Mouse (Mus musculus) heart, adult 18-20 months (tissue): ENCODE data around the gene Zfp59. TPM values are rescaled to one million over a fixed set of nuclear protein-coding genes. Genes with fewer than 3 reads are reported as not detected.
"Not testable (repeated sequence)": the region's sequence is repeated elsewhere in the genome, so short reads cannot be mapped to it uniquely, and the experiment has no call there.

ENCODE experiments used
- DNase-seq, 2 experiments: peaks; one replicate each; pipeline ENCODE4 v3.0.0; 2021 to 2022; ENCODE audit warnings: mixed read lengths in 1 of 2
- long read RNA-seq, 2 experiments: library from polyadenylated mRNA; stranded (forward); transcript quantifications; one replicate each; pipeline ENCODE4 v2.0.0; 2021
- total RNA-seq, 2 experiments: library from RNA; stranded (reverse); gene quantifications; 2 replicates each; pipeline ENCODE4 v1.2.3; 2021

Zfp59 gene
- total RNA-seq: 1 to 10 TPM; 2.5 to 2.7 TPM
- long read RNA-seq, experiment 1, partial matches to known transcripts: 0 of 2 reads
- long read RNA-seq, experiment 1, other reads (novel, unspliced or antisense): 0 of 2 reads
- long read RNA-seq, experiment 2, partial matches to known transcripts: 0 of 1 reads
- long read RNA-seq, experiment 2, other reads (novel, unspliced or antisense): 0 of 1 reads

DNA sequence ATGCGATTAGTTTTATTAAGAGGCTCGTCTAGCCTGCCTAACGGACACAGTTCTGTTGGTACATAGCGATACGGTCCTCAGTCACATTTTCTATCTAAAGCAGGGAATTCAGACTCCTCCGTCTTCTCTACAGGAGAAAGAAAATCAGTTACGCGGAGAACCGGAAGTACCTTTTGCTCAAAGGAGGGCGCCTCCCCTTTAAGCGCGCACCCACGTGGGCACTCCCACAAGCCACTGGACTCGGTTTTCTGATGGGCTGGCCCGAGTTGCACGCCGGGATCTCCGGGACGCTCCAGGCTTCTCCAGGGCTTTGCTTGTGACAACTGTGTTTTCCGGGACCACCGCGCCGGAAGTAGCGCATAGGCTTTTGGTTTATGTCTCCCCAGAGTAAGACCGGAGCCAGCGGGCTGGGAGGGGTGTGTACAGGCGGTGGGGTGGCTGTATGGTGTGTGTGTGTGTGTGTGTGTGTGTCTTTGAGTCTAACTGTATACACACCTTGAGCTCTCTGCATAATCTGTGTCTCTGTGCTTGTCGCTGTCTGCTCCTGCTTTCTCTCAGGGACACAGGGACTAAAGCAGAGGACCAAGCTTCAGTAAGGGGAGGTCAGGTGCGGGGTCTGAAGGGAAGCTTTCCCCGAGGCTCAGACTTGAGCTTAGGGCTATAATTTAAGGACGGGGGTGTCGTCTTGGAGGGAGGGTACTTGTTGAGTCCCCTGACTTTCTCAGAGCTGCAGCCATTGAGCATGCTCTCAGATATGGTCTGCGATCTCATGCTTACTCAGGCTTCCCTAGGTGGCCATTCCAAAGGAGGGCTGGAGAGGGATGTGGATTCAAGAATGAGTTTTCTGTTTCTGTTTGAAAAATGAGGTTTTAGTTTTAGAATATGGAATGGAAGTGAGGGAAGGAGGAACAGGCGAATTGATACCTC, at the start of gene Zfp59:
Zfp59 (plus strand) TSS at position 285 of the 927 bp plus-strand sequence.
- peak; percentile 89 to 92 for DNase-seq

GRCm38 (mm10) chr7:27789306-27789705, 49.1 kb upstream of the Zfp59 start:
- DNase-seq: no peak

DNA sequence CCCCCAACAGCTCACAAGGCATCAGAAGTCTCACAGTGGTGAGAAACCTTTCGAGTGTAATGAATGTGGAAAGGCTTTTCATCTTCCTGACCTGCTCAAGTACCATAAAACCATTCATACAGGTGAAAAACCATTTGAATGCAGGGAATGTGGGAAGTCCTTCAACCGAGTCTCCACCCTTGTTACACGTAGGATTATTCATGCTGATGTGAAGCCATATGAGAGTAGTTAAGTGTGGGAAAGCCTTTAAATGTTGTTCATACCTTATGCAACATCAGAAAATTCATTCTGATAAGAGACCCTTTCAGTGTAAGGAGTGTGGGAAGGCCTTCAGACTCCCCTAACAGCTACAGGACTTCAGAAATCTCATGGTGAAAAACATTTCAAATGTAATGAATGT, 44.5 kb upstream of the Zfp59 start:
- DNase-seq: not testable (repeated sequence)

DNA sequence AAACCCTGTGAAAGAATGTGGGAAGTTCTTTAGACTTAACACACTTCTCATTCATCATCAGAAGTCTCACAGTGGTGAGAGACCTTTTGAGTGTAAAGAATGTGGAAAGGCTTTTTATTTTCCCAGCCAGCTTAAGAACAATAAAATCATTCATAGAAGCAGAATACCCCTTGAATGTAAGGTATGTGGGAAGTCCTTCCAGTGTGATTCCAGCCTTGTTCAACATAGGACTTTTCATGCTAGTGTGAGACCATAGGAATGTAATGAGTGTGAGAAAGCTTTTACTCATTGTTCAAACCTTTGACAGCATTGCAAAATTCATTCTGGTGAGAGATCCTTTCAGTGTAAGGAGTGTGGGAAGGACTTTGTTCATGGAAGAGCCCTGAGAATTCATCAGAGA, 43.8 kb upstream of the Zfp59 start:
- no peak for DNase-seq

- no peak for DNase-seq
Measured at GRCm38 (mm10) chr7:27797906-27798811, 40.2 kb upstream of the Zfp59 start.

GRCm38 (mm10) chr7:27801137-27801536, 37.3 kb upstream of the Zfp59 start:
- no peak for DNase-seq

GRCm38 (mm10) chr7:27802986-27803385, 35.4 kb upstream of the Zfp59 start:
- no peak for DNase-seq

GRCm38 (mm10) chr7:27804297-27805030, 33.9 kb upstream of the Zfp59 start:
- DNase-seq: peak; percentile 90 to 93

DNA sequence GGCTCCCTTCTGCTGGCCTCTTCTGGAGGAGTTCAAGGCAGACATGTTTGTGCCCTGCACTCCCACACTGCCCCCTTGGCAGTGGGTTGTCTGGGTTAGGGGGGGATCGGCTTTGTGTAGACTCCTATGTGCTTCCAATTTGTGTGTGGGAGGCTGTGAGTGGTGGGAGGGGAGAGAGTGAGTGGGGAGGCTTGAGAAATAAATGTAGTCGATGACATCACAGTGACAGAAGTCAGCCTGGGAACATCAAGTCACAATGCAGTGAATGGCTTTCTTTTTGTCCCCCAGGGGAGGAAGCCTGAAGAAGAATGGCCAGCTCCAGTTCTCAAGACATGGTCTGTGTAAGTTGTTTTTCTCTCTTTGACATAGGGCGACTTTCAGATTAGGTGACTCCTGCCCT, 31.5 kb upstream of the Zfp59 start, which contains the start of gene Zfp626:
Zfp626 (plus strand) TSS at position 301 of the 400 bp plus-strand sequence.
- DNase-seq: not testable (repeated sequence)

GRCm38 (mm10) chr7:27807305-27807704, 31.1 kb upstream of the Zfp59 start:
- DNase-seq: not testable (repeated sequence)

DNA sequence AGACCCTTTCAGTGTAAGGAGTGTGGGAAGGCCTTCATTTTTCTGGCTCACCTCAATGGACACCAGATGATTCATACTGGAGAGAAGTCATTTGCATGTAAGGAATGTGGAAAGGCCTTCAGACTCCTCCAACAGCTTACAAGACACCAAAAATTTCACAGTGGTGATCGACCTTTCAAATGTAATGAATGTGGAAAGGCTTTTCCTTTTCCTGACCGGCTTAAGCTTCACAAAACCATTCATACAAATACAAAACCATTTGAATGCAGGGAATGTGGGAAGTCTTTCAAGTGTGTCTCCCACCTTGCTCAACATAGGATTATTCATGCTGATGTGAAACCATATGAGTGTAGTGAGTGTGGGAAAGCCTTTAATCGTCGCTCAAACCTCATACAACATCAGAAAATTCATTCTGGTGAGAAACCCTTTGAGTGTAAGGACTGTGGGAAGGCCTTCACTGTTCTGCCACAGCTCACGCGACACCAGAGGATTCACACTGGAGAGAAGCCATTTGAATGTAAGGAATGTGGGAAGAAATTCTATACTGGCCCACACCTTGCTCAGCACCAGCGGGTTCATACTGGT, 19.8 kb upstream of the Zfp59 start:
- no peak for DNase-seq

DNA sequence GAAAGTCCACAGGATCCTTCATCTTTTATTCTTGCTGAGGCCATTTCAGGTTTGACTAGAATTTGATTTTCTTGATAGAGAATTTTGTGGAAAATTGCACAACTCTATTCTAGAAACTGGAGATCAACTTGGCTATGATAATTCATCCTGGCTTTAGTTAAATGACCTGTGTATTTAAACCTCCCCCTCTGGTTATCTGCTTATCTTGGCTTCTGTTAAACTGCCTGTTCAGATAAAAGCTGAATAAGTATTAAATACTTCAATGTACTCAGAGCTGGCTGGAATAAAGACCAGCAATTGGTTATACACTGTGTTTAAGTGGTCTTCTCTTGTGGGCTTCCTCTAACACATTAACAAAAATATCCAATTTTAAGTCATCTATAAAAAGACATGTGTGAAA, 15.8 kb upstream of the Zfp59 start:
- no peak for DNase-seq

DNA sequence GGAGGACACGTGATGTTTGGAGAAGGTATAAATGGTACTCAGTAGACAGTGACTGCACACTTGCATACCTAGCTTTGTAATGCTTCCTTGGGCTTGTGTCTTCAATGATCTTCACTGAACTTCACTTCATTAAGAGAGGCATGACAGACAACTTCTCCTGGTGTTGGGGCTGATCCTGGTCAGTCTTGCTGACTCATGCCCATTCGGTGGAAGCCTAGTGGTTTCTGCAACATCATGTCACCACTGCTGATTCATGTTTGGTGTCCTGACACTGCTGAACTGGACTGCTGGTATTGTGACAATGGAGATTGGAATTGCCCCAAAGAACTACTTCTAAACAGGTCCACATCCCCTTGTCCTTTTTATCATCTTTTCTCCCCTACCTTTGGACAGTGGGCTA, 4.3 kb upstream of the Zfp59 start:
- no peak for DNase-seq

GRCm38 (mm10) chr7:27837896-27838295, 511 bp upstream of the Zfp59 start:
- peak; percentile 3 to 18 for DNase-seq

- DNase-seq: no peak
Measured at GRCm38 (mm10) chr7:27839596-27839995, 1.2 kb downstream of the Zfp59 start.

GRCm38 (mm10) chr7:27840104-27840503, 1.7 kb downstream of the Zfp59 start:
- no peak for DNase-seq

- DNase-seq: no peak
Measured at GRCm38 (mm10) chr7:27857227-27857626, 18.8 kb downstream of the Zfp59 start, which contains the start of gene Zfp607a. Zfp607a (plus strand) TSS chr7:27857527.

GRCm38 (mm10) chr7:27859301-27860251, 21.2 kb downstream of the Zfp59 start:
- DNase-seq: peak; percentile 13 to 19

DNA sequence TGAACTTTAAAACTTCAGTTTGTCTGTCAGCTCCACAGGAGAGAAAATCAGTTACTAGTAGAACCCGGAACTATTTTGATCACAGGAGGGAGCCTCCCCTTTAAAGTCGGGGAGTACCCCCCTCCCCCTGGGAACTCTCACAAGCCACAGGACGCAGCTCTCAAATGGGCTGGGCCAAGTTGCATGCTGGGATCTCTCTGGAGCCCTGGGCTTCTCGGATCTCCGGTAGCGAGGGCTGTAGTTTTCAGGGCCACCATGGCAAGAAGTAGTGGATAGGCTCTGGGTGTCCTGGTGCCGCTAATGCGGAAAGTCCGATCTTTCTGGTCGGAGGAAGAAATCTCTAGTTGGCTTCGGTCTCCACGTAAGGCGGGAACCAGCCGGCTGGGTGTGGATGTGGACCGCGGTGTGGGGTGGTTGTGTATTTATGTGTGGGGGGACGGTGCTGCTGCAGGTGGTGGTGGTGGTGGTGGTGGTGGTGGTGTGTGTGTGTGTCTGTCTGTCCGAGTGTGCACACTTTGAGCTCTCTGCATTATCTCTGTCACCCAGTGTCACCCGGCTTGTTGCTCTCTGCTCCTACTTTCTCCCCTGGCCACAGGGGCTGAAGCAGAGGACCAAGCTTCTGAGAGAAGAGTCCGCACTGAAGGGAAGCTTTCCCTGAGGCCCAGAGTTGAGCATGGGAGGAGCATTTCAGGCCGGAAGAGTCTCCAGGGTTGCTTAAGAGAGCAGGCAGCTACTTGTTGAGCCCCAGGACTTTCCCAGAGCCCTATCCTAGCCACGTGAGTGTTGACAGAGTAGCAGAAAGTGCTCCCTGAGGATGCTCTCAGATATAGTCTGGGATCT, 22.2 kb downstream of the Zfp59 start:
- peak; percentile 85 to 90 for DNase-seq
